Mouse (Mus musculus): ENCODE data around the gene Tnfaip8l3.

Tnfaip8l3 gene

GRCm38 (mm10) chr9:53990921-53991320 lies 77.3 kb downstream of the Tnfaip8l3 start:
- in situ Hi-C loops (cut with MseI, MboI), result loop anchor here in 1 of 2 experiments (5.0 kb wide), 1 partner anchor 121 kb away; no protein-coding TSS in a partner anchor

GRCm38 (mm10) chr9:53986972-53987371 lies 81.2 kb downstream of the Tnfaip8l3 start:
- in situ Hi-C loops (cut with MseI, MboI), result loop anchor here in 1 of 2 experiments (10.0 kb wide), 1 partner anchor 92 kb away; no protein-coding TSS in a partner anchor

GRCm38 (mm10) chr9:53984868-53985267 lies 83.3 kb downstream of the Tnfaip8l3 start:
- in situ Hi-C loops (cut with MseI, MboI), result loop anchor here in 1 of 2 experiments (10.0 kb wide), 1 partner anchor 90 kb away; no protein-coding TSS in a partner anchor

- in situ Hi-C loops (cut with MseI, MboI), result no loop called here
These were observed 93.1 kb downstream of the Tnfaip8l3 start, which contains the start of gene Elmod1 for GRCm38 (mm10) chr9:53975122-53975518. Gene Elmod1 (minus strand): TSS chr9:53975301.

GRCm38 (mm10) chr9:53974328-53975121 lies 93.7 kb downstream of the Tnfaip8l3 start:
- in situ Hi-C loops (cut with MseI, MboI), result no loop called here

GRCm38 (mm10) chr9:53973929-53974327 lies 94.3 kb downstream of the Tnfaip8l3 start:
- in situ Hi-C loops (cut with MseI, MboI), result no loop called here

All from mouse trophoblast stem cell (cell line).